Mouse (Mus musculus): Measurements from ENCODE around the gene Pank4.

GRCm38 (mm10) chr4:155005278-155005677, 41.4 kb downstream of the Pank4 start:
- TF ChIP-seq EP300 (IDR thresholded peaks at IDR 0.05; ENCODE audit: low read depth) (no peak), CTCF (IDR thresholded peaks at IDR 0.05; ENCODE audit: low read depth) (no peak)
